Mouse (Mus musculus): ENCODE results near the gene Gpi1. TPM values are rescaled to one million over a fixed set of nuclear protein-coding genes. Genes with fewer than 3 reads are reported as not detected.
A peak's percentile ranks its signal among the peaks of the same experiment; 100 is the strongest.

The Gpi1 gene
- polyA plus RNA-seq, 1 experiment: 564 TPM

GRCm38 (mm10) chr7:34233909-34234609 lies 3.9 kb upstream of the Gpi1 start:
- peak overlapping the region; percentile 84 for H3K27ac ChIP-seq (ENCODE audit: insufficient read depth, low read depth, low read length)
- H3K4me3 ChIP-seq (ENCODE audit: insufficient read depth, low read depth, low read length): peak overlapping the region; percentile 42
- TF ChIP-seq POLR2A (IDR thresholded peaks at IDR 0.05; ENCODE audit: insufficient read depth, low read depth, low read length) (peak; percentile 11; the same call in 1 of the 2 replicates), CTCF (IDR thresholded peaks at IDR 0.05; ENCODE audit: insufficient read depth, low read depth, low read length) (no peak)
- WGBS: under 1% methylated on average over 46 of the region's 46 CpGs
- peaks cover 7% of the 10 kb centered on the region for H3K4me1 ChIP-seq (ENCODE audit: control insufficient read depth, insufficient read depth, low read length)

DNA sequence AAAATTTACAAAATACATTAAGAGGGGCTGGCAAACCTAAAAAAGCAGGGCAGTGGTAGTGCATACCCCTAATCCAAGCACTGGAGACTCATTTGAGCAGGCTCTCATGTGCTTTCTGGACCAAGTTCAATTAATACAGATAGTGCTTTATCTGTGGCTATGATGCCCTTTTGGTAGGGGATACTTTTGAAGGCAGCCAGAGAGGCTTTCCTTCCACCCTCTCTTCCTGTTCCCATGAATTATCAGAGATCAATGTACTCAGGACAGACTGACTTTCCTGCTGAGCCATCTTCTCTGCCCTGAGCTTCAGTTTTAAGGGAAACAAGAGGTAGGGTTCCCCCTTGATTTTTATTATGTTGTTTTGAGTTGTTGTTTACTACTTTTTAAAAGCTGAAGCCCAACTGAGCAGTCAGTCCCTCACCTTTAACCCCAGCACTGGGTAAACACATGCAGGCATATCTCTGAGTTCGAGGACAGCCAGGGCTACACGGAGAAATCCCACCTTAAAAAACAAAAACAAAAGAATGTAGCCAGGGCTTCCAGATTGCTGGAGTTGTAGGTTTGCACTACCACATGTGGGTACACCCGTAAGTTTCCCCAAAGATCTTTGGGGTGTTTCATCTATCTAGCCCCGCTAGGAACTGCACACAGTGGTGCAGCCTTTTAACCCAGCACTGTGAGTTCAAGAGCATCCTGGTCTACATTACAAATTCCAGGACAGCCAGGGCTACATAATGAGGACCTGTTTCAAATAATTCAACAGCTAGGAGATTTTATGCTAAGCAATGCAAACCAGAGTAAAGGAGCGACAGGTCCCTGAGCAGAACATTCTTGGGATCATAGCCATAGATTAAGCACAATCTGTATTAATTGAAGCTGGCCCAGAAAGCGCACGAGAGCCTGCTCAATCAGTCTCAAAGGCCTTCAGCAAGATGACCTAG lies 2.9 kb upstream of the Gpi1 start:
- H3K27ac ChIP-seq (ENCODE audit: insufficient read depth, low read depth, low read length): peak overlapping the region; percentile 84
- peaks cover 12% of the 10 kb centered on the region for H3K4me1 ChIP-seq (ENCODE audit: control insufficient read depth, insufficient read depth, low read length)
- 48% methylated on average over 7 of the region's 7 CpGs for WGBS
- TF ChIP-seq CTCF (IDR thresholded peaks at IDR 0.05; ENCODE audit: insufficient read depth, low read depth, low read length) (no peak), POLR2A (IDR thresholded peaks at IDR 0.05; ENCODE audit: insufficient read depth, low read depth, low read length) (no peak)
- peak overlapping the region; percentile 42 for H3K4me3 ChIP-seq (ENCODE audit: insufficient read depth, low read depth, low read length)

DNA sequence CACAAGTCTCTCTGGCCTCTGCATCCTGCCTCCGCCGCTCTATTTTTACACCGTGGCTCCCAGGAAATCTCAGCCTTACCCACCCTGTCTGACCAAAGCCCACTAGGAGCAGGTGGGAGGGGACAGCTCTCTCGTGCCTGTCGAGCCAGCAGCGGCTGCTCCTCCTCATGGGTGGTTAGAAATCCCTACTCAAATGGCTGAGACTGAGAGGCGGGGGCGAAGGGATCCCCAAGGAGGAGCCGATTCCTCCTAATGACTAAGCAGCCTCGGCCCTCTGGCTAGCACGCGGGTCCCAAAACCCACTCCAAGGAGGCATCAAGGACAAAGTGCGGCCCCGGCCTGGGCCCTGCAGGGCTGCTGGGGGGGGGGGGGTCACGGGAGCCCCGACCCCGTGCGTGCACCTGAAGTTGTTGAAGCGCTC lies 435 bp downstream of the Gpi1 start:
- TF ChIP-seq CTCF (IDR thresholded peaks at IDR 0.05; ENCODE audit: insufficient read depth, low read depth, low read length): no peak
- TF ChIP-seq POLR2A (IDR thresholded peaks at IDR 0.05; ENCODE audit: insufficient read depth, low read depth, low read length): peak; percentile 13; the same call in 1 of the 2 replicates

DNA sequence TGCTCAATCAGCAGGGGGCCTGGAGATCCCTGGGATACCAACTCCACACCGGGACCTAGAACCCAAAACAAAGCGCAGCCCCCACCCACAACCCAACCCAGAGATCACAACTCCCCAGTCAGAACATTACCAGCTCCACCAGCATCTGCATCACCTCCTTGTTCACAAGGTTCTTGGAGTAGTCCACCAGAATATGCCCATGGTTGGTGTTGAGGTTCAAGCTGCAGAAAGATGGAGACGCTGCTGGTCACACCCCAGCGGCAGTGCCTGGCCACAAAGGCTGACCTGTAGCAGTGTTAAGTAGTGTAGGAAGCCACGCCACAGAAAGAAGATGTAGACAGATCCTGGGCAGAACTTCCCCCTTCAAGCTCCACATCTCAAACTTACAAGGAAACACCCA lies 983 bp downstream of the Gpi1 start:
- 0 out of 2 replicates have a peak overlapping the region, but pooled peaks have one; percentile 91 for H3K27ac ChIP-seq (ENCODE audit: insufficient read depth, low read depth, low read length)
- TF ChIP-seq CTCF (IDR thresholded peaks at IDR 0.05; ENCODE audit: insufficient read depth, low read depth, low read length) (no peak), POLR2A (IDR thresholded peaks at IDR 0.05; ENCODE audit: insufficient read depth, low read depth, low read length) (no peak)
- 19% methylated on average over 5 of the region's 5 CpGs for WGBS
- peak overlapping the region; percentile 92 for H3K4me3 ChIP-seq (ENCODE audit: insufficient read depth, low read depth, low read length)
- peaks cover 30% of the 10 kb centered on the region for H3K4me1 ChIP-seq (ENCODE audit: control insufficient read depth, insufficient read depth, low read length)

More for the DNA sequence above, 435 bp downstream of the Gpi1 start:
- 0% methylated on average over 19 of the region's 19 CpGs for WGBS
- Histone ChIP-seq H3K4me3 (ENCODE audit: insufficient read depth, low read depth, low read length) (peak overlapping the region; percentile 92), H3K4me1 (ENCODE audit: control insufficient read depth, insufficient read depth, low read length) (peaks cover 30% of the 10 kb centered on the region), H3K27ac (ENCODE audit: insufficient read depth, low read depth, low read length) (peak overlapping the region; percentile 91)

DNA sequence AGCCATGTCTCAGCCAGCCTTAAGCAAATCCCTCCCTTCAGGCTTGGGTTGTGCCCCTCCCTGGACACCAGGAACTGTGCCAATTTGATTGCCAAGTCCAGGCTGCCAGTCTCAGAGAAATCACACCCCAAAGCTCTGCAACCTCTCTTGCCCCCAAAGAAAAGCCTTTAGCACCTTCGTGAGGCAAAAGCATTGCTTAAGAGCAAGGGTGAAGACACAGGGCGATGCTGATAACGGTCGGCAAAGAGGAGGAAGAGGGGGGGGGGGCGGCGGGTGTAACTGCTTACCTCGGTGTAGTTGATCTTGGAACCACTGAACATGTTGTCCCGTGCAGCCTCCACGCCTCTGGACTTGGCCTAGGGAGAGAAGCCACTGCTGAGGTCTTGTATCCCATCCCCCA lies 1.5 kb downstream of the Gpi1 start:
- Histone ChIP-seq H3K4me1 (ENCODE audit: control insufficient read depth, insufficient read depth, low read length) (peaks cover 28% of the 10 kb centered on the region), H3K27ac (ENCODE audit: insufficient read depth, low read depth, low read length) (no peak overlapping the region), H3K4me3 (ENCODE audit: insufficient read depth, low read depth, low read length) (peak overlapping the region; percentile 92)
- TF ChIP-seq POLR2A (IDR thresholded peaks at IDR 0.05; ENCODE audit: insufficient read depth, low read depth, low read length): no peak
- no peak for TF ChIP-seq CTCF (IDR thresholded peaks at IDR 0.05; ENCODE audit: insufficient read depth, low read depth, low read length)
- 21% methylated on average over 7 of the region's 9 CpGs for WGBS

DNA sequence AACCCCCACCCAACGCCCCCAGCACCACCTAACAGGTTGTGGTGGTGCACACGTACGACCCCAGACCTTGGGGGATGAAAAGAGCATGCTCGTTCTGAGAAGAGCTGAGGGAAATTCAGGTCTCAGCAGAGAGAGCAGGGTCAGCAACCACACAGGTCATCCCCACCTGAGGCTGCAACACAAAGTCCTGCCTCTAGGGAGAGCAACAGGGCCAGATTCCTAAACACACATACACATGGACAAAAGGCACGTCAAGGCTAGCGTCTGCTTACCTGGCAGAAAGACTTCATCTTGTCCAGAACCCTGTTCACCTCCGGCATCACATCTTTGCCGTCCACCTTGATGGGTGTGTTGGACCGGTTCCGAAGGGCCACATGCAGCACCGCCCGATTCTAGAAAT lies 3.3 kb downstream of the Gpi1 start:
- TF ChIP-seq CTCF (IDR thresholded peaks at IDR 0.05; ENCODE audit: insufficient read depth, low read depth, low read length): no peak
- H3K4me1 ChIP-seq (ENCODE audit: control insufficient read depth, insufficient read depth, low read length): peaks cover 26% of the 10 kb centered on the region
- WGBS: 91% methylated on average over 12 of the region's 12 CpGs
- H3K4me3 ChIP-seq (ENCODE audit: insufficient read depth, low read depth, low read length): no peak overlapping the region
- no peak overlapping the region for H3K27ac ChIP-seq (ENCODE audit: insufficient read depth, low read depth, low read length)

DNA sequence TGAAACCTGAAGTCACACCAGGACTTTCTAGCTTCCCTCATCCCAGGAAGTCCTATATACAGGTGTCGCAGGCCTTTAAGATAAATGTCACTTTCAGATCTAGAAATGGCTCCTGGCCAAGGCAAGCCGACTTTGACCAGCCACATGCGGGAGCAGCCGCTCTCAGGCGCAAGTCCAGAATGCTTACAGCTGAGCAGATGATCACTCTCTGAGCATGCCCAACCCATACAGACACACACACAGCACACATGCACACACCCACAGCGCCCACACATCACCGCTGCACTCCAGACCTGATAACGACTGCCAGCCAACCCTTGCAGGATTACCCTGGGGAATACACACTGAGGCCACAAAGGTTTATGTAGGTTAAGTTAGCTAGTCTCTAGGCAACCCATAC lies 4.0 kb downstream of the Gpi1 start:
- peaks cover 29% of the 10 kb centered on the region for H3K4me1 ChIP-seq (ENCODE audit: control insufficient read depth, insufficient read depth, low read length)
- TF ChIP-seq CTCF (IDR thresholded peaks at IDR 0.05; ENCODE audit: insufficient read depth, low read depth, low read length) (no peak), POLR2A (IDR thresholded peaks at IDR 0.05; ENCODE audit: insufficient read depth, low read depth, low read length) (no peak)
- 50% methylated on average over 8 of the region's 8 CpGs for WGBS
- H3K4me3 ChIP-seq (ENCODE audit: insufficient read depth, low read depth, low read length): no peak overlapping the region
- H3K27ac ChIP-seq (ENCODE audit: insufficient read depth, low read depth, low read length): no peak overlapping the region

DNA sequence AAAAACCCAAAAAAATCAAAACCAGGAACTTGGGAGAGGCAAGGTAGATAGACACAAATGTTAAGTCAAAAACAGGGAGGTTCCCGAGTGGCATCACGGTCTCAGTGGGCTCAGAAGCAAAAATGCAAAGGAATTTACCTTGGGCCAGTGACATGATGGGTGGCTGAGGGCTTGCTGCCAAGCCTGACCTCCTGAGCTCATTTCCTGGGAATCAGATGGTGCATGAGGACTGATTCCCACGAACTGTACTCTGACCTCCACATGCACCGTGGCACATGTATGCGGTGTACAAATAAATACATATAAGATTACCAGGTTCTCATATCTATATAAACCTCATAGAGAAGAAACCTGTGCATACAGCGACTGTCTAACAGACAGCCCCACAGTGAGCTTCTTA lies 5.8 kb downstream of the Gpi1 start:
- Histone ChIP-seq H3K27ac (ENCODE audit: insufficient read depth, low read depth, low read length) (no peak overlapping the region), H3K4me3 (ENCODE audit: insufficient read depth, low read depth, low read length) (no peak overlapping the region), H3K4me1 (ENCODE audit: control insufficient read depth, insufficient read depth, low read length) (peaks cover 28% of the 10 kb centered on the region)
- no peak for TF ChIP-seq CTCF (IDR thresholded peaks at IDR 0.05; ENCODE audit: insufficient read depth, low read depth, low read length)
- TF ChIP-seq POLR2A (IDR thresholded peaks at IDR 0.05; ENCODE audit: insufficient read depth, low read depth, low read length): no peak
- 91% methylated on average over 6 of the region's 6 CpGs for WGBS

DNA sequence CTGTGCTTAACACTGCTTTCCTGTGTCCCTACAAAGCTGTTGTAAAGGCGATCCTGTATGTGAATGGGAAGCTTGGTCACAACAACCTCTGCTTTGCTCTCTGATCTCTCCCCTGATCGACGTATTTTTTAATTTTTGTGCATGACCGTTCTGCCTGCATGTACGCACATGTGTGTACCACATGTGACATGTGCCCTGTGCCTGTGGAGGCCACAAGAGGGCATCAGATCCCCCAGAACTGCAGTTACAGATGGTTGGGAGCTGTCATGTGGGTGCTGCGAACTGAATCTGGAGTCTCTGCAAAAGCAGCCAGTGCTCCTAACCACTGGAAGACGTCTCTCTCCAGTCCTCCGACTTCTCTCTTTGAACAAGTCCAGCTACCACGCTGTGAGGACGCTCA lies 7.8 kb downstream of the Gpi1 start:
- no peak overlapping the region for H3K27ac ChIP-seq (ENCODE audit: insufficient read depth, low read depth, low read length)
- H3K4me1 ChIP-seq (ENCODE audit: control insufficient read depth, insufficient read depth, low read length): peaks cover 14% of the 10 kb centered on the region
- TF ChIP-seq CTCF (IDR thresholded peaks at IDR 0.05; ENCODE audit: insufficient read depth, low read depth, low read length): no peak
- no peak for TF ChIP-seq POLR2A (IDR thresholded peaks at IDR 0.05; ENCODE audit: insufficient read depth, low read depth, low read length)
- WGBS: 91% methylated on average over 10 of the region's 10 CpGs
- H3K4me3 ChIP-seq (ENCODE audit: insufficient read depth, low read depth, low read length): no peak overlapping the region

All from olfactory bulb, adult 2 months (tissue).